Mouse (Mus musculus): ENCODE measurements around the gene P2ry2.

GRCm38 (mm10) chr7:101010741-101011140 is 1.9 kb downstream of the P2ry2 start:
- TF ChIP-seq CTCF (IDR thresholded peaks at IDR 0.05; ENCODE audit: extremely low read depth, insufficient read depth, low read length) = no peak
- no peak for TF ChIP-seq POLR2A (IDR thresholded peaks at IDR 0.05; ENCODE audit: extremely low read depth, insufficient read depth, low read length)
